Mouse (Mus musculus) testis, postnatal 14 days (tissue): ENCODE results near the gene Tm2d3.
A peak's percentile ranks its signal among the peaks of the same experiment; 100 is the strongest.

Source experiments
- DNase-seq: peaks from one replicate; pipeline ENCODE4 v3.0.0; 2021; ENCODE audit warnings: low spot score

Gene Tm2d3

DNA sequence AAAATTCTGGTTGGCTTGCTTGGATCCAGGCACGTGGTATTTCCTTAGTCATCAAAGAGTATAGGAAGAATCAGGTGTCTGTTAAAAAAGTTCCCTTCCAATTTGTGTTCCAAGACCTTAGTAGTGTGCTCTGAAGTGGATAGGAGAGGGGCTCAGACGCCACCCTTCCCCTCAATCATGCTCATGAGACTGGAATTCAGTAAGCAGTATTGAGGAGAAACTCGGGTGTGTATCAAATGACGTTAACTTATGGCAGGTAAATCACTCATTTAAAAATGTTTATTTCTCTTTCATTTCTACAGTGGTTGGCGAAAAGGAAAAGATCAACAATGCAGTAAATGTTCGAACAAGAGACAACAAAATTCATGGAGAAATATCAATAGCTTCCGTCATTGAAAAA is at the start of gene Tm2d3:
Gene Tm2d3, plus strand, starts transcription at position 301 of the 400 bp plus-strand sequence.
- no peak for DNase-seq

DNA sequence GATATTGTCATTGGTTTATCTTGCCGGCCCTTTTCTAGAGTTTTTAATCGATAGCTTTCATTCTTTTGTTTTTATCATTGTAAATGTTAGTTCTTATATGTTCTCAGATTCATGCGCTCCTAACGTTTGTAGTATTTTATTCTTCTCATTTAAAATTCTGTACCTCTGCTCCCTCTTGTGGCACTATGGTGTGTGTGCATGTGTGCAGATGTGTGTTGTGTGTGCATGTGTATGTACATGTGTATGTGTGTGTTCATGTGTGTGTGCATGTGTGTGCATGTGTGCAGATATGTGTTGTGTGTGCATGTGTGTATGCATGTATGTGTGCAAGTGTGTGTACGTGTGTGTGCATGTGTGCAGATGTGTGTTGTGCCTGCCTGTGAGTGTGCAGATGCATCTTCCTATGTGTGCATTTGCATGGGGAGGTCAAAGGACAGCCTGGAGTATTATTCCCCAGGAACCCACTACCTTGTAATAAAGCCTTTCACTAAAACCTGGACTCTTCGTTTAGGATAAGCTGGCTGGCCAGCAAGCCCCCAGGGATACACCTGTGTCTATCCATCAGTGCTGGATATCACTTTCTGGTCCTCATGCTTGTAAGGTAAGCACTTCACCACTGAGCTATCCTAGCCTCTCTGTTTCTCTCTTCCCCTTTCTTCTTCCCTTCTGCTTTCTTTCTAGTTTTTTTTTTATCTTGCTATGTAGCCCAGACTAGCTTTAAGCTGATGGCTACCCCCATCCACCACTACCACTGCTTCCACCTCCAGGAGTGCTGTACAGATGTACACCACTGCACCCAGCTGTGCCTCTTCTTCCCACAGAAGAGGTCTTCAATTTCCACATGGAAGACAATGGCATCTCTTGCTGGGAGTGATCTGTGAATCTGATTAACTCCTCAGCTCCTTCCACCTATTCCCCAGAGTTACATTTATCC is 48.3 kb upstream of the Tm2d3 start:
- no peak for DNase-seq

DNA sequence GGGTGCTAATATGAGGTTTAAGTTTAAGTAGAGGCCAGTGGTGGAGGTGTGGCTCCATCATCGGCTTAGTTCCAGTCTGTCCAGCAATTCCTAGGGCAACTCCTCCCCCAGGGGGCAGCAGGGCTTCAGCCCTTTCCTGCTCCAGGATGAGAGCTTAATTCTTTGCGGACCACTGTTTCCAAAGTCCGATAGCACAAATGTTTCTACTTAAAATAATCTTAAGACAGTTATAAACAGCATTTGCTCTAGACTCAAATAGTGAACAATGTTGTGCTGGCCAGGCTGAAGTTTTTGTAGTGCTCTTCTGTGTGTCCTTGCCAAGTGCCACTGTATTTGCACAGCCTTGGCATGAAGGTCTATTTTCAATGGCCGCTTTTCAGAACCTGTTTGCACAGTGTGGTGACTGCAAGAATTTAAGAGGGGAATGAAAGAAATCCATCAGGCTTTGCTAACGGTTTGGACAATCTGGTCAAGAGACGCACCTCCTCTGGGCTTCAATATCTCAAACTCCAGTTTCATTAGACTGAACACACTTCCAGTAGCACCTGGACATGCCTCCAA is 47.0 kb upstream of the Tm2d3 start:
- DNase-seq: no peak

- DNase-seq: peak; percentile 94
These were observed 46.2 kb upstream of the Tm2d3 start, which contains the start of gene Tarsl2 for GRCm38 (mm10) chr7:65644643-65645351. Tarsl2 (plus strand) TSS chr7:65644898.

GRCm38 (mm10) chr7:65645996-65646395 is 45.0 kb upstream of the Tm2d3 start:
- DNase-seq: no peak

GRCm38 (mm10) chr7:65650662-65651061 is 40.3 kb upstream of the Tm2d3 start:
- no peak for DNase-seq

- no peak for DNase-seq
These were observed 33.4 kb upstream of the Tm2d3 start for GRCm38 (mm10) chr7:65657490-65658120.

GRCm38 (mm10) chr7:65663225-65663790 is 27.7 kb upstream of the Tm2d3 start:
- DNase-seq: no peak

GRCm38 (mm10) chr7:65663886-65664285 is 27.1 kb upstream of the Tm2d3 start:
- DNase-seq: no peak

- no peak for DNase-seq
These were observed 23.5 kb upstream of the Tm2d3 start for GRCm38 (mm10) chr7:65667491-65667890.

DNA sequence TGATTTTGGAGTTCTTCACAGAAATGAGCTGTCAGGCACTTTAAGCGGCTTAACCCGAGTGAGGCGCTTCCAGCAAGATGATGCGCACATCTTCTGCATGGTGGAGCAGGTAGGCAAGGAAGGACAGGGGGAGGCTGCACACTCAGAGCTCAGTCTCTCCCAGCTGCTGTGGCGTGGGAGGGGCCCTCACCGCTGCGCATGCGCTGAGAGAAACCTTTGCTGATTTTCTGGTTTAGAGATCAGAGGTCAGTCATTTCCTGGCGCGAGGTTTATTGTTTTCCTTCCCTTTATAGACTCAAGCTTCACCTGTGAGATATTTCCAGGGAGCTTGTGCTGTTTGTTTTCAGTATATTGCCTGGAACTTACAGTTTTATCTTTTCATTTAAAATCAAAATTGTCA is 12.9 kb upstream of the Tm2d3 start:
- peak; percentile 16 for DNase-seq

DNA sequence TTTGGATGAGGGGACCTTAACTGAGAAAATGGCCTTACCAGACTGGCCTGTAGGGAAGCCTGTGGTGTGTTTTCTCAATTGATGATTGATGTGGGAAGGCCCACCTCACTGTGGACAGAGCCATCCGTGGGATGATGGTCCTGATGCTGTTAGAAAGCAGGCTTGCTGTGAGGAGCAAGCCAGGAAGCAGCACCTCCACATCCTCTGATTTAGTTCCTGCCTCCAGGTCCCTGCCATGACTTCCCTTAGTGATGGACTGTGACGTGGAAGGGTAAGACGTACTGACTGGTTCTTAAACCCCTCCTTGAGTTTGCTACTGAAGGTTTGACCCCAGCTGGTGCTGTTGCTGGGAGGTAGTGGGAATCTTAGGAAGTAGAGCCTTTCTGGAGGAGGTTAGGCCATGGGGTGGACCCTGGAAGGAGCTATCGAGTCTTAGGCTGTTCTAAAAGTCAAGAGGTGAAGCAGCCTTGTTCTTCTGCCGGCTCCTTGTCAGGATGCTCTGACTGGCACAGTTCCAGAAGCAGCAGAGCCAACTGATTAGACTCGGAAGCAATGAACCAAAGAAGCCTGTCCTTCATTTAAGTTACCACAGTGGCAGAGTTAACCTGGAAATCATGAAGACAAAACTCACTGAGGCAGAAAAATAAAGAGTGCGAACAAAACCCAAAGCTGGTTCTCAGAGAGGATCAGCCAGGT is 11.9 kb upstream of the Tm2d3 start:
- no peak for DNase-seq

DNA sequence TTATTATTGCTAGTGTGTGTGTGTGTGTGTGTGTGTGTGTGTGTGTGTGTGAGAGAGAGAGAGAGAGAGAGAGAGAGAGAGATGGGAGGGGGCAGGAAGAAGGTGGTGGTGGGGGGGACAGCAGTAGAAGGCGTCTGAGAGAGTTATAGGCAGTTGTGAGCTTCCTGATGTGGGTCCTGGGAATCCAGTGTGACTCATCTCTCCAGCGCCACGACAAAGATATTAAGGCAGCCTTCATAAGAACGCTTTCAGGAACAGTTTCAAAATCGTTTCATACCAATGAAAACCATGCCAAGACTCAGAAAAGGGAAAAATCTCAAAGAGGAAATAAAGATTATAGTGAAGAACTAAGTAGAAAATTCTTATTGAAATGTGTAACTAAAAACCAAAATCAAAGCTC is 9.8 kb upstream of the Tm2d3 start:
- no peak for DNase-seq

DNA sequence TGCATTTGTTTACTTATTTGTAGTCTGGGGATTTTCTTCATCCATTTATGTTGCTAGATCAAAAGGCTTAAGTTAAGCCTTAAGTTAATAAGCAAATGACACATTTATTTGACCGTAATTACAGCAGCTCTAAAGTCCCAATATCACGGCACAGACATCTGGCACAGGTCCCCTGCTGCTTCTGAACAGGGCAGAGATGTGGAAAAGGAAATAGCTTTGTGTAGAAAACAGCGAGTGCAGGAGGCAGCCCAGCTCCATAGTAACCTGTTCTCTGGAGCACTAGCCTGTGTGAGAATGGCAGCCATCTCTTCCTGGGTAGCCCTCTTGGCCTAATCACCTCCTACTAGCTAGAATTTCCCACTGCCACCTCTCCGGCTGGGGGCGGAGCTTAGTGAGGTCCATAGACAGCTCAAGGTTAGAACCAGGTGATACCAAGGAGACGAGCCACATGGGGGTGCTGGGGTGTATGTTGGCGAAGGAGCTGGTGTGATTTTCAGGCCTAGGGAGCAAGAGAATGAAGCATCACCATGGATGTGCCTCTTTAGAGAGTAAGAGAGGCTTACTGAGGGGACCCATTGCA is 6.6 kb upstream of the Tm2d3 start:
- no peak for DNase-seq

GRCm38 (mm10) chr7:65686664-65687063 is 4.3 kb upstream of the Tm2d3 start:
- DNase-seq: no peak

GRCm38 (mm10) chr7:65691929-65692605 is 1.1 kb downstream of the Tm2d3 start:
- no peak for DNase-seq

DNA sequence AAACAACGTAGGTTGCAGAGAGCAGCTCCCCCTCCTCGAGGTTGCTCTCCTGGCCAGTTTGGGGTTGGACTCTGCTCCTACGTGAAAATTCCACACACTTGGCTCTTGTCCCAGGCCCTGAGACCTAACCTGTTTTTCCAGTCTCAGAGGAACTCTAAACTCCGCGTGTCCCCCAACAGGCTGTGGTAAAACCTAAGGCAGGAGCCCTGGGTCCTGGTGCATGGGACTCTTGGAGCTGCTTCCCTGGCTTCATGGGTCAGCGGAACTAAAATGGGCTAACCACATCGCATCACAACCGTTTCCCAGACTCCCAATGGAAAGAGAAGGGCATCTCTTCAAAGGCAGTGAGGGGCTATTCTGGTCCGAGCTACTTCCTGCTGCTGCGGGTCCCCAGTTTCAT is 1.9 kb downstream of the Tm2d3 start:
- DNase-seq: peak; percentile 43

DNA sequence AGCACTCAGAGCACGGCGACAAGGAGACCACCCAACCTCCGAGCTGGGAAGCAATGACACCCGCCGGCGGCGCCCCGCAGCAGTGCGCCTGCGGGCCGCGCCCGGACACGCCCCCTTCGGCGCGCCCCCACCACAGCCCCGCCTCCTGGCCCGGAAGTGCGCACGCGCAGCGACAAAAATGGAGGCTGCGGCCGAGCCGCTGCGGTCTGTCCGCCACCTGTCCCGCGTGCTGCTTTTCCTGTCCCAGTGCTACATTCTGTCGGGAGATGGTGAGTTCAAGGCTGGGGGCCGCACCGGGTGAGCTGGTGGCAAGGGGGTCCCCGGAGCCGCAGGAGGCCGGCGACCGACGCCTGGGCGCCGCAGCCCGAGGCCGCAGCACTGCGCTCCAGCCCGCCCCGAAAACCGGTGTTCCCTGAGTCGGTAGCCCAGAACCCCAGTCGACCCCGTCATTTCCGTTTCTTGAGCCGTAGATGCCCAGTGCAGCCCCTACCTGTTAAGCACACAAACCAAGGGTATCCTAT is 2.4 kb downstream of the Tm2d3 start:
- DNase-seq: peak; percentile 87

DNA sequence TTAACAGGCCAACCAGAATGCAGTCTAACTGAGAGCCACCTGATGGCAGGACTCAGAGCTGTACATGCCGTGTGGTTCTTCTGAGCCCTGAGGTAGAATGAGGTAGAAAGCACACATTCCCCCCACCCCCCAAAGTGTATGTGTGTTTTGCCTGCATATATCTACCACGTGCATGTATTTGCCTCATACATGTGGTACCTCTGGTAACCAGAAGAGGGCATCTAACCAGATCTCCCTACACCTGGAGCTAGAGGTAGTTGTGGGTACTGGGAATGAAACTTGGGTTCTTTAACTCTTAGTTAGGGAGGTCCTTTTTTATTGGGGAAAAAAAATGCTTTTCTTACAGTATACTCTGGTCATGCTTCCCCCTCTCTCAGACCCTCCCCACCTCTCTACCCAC is 5.5 kb downstream of the Tm2d3 start:
- no peak for DNase-seq

GRCm38 (mm10) chr7:65702076-65702475 is 11.1 kb downstream of the Tm2d3 start:
- DNase-seq: no peak
